Mouse (Mus musculus) limb, embryonic 10.5 days (tissue): ENCODE data around the gene Mpdz. TPM values are rescaled to one million over a fixed set of nuclear protein-coding genes. Genes with fewer than 3 reads are reported as not detected.

Source experiments
- DNase-seq: peaks from one replicate; pipeline ENCODE4 v3.0.0-alpha.2; 2017; ENCODE audit warnings: low spot score
- H3K27ac ChIP-seq: fragments of 300-500 bp; sonication (generic); 2 replicates; pipeline ENCODE4 v1.5.1; 2016; ENCODE audit warnings: mild to moderate bottlenecking
- H3K27me3 ChIP-seq: fragments of 300-500 bp; sonication (generic); 2 replicates; pipeline ENCODE4 v1.6.1; 2016; ENCODE audit warnings: low read depth, mild to moderate bottlenecking; ENCODE audit not compliant: poor library complexity, severe bottlenecking
- H3K36me3 ChIP-seq: fragments of 300-500 bp; sonication (generic); 2 replicates; pipeline ENCODE4 v1.6.1; 2016; ENCODE audit warnings: mild to moderate bottlenecking, moderate library complexity
- H3K4me1 ChIP-seq: fragments of 300-500 bp; sonication (generic); 2 replicates; pipeline ENCODE4 v1.6.1; 2016
- H3K4me3 ChIP-seq: fragments of 300-500 bp; sonication (generic); 2 replicates; pipeline ENCODE4 v1.5.1; 2016; ENCODE audit warnings: mild to moderate bottlenecking, moderate library complexity
- H3K9me3 ChIP-seq: fragments of 300-500 bp; sonication (generic); replicated peaks from 2 replicates; pipeline ENCODE4 v1.6.1; 2016; ENCODE audit warnings: mild to moderate bottlenecking
- WGBS: fragments of 180-500 bp; shearing (Covaris S2); methylation state at CpG from one replicate; pipeline ENCODE4 v1.1.7; 2016; 5-methylcytosine and 5-hydroxymethylcytosine counted together
- polyA plus RNA-seq: library from polyadenylated mRNA; unstranded; fragments of >200 nt; fragmentation: Nextera tagmentation; extraction: Ambion mirVana; gene quantifications from 2 replicates; pipeline ENCODE4 v1.2.1, GENCODE M21; 2016

Gene Mpdz
- polyA plus RNA-seq, 1 experiment from 2014 or later, result 44.5 TPM

GRCm38 (mm10) chr4:81433961-81434360 is 8.7 kb downstream of the Mpdz start:
- Histone ChIP-seq H3K27ac (no peak overlapping the region), H3K9me3 (no peaks in the 10 kb centered on the region), H3K36me3 (peaks cover 4% of the 10 kb centered on the region; the same call in 1 of the 2 replicates), H3K4me3 (no peak overlapping the region), H3K4me1 (no peaks in the 10 kb centered on the region), H3K27me3 (no peaks in the 10 kb centered on the region)
- WGBS, result 91% methylated on average over 3 of the region's 3 CpGs
- DNase-seq, result no peak

- Histone ChIP-seq H3K27me3 (no peaks in the 10 kb centered on the region), H3K27ac (no peak overlapping the region), H3K4me3 (no peak overlapping the region), H3K9me3 (no peaks in the 10 kb centered on the region), H3K36me3 (peaks cover 14% of the 10 kb centered on the region; the same call in 1 of the 2 replicates), H3K4me1 (no peaks in the 10 kb centered on the region)
- DNase-seq, result no peak
- 90% methylated on average over 4 of the region's 4 CpGs for WGBS
Measured at GRCm38 (mm10) chr4:81430826-81431225, 11.8 kb downstream of the Mpdz start.

DNA sequence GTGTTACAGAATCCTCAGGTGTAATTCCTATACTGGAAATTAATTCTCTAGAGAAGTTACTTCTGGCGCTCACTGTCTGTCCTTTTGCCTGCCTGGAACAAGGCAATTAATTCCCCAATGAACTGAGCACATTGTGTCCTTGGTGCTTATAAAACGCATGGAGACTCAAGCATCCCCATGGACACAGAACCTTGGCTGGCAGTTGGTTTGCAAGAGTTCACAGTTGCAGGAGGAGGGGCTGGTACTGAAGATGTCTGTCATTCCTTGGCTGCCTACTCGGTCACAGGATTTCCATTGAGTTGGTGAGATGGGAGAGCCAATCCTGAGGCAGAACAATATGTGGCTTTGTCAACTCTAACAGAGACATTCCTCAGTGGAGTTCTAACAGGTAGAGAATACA is 12.5 kb downstream of the Mpdz start:
- no peak overlapping the region for H3K27ac ChIP-seq
- no peak overlapping the region for H3K4me3 ChIP-seq
- no peaks in the 10 kb centered on the region for H3K27me3 ChIP-seq
- H3K36me3 ChIP-seq, result peaks cover 14% of the 10 kb centered on the region; the same call in 1 of the 2 replicates
- no peaks in the 10 kb centered on the region for H3K4me1 ChIP-seq
- WGBS, result 84% methylated on average over 3 of the region's 3 CpGs
- no peaks in the 10 kb centered on the region for H3K9me3 ChIP-seq
- DNase-seq, result no peak

- 85% methylated on average over 2 of the region's 2 CpGs for WGBS
- Histone ChIP-seq H3K27me3 (no peaks in the 10 kb centered on the region), H3K27ac (no peak overlapping the region)
Measured at GRCm38 (mm10) chr4:81429670-81430069, 12.9 kb downstream of the Mpdz start.

GRCm38 (mm10) chr4:81423556-81423955 is 19.1 kb downstream of the Mpdz start:
- Histone ChIP-seq H3K4me1 (no peaks in the 10 kb centered on the region), H3K27ac (no peak overlapping the region), H3K9me3 (no peaks in the 10 kb centered on the region), H3K4me3 (no peak overlapping the region), H3K27me3 (no peaks in the 10 kb centered on the region), H3K36me3 (peaks cover 14% of the 10 kb centered on the region)
- no peak for DNase-seq
- 85% methylated on average over 1 of the region's 1 CpGs for WGBS

More at GRCm38 (mm10) chr4:81429670-81430069, 12.9 kb downstream of the Mpdz start:
- no peak for DNase-seq
- no peaks in the 10 kb centered on the region for H3K4me1 ChIP-seq
- no peaks in the 10 kb centered on the region for H3K9me3 ChIP-seq
- H3K36me3 ChIP-seq, result peaks cover 14% of the 10 kb centered on the region; the same call in 1 of the 2 replicates
- H3K4me3 ChIP-seq, result no peak overlapping the region

DNA sequence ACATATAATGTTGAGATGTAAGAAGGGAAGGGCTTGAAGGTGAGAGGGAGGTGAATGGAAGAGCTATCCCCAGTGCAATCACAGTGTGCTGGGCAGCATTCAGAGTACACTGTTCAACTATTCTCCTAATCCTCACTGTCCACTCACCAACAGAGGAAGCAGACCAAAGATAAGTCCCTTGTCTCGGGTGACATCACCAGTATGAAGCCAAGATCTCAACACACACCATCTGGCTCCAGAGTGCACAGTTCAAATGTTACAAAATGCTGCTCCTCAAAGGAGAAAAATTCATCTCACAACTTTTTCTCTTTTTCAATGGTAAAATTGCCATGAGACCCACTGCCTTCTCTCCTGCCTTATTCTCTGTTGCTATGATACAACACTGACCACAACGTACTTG is 21.0 kb downstream of the Mpdz start:
- H3K36me3 ChIP-seq, result peaks cover 16% of the 10 kb centered on the region
- H3K27ac ChIP-seq, result no peak overlapping the region
- no peak for DNase-seq
- no peaks in the 10 kb centered on the region for H3K27me3 ChIP-seq
- 80% methylated on average over 2 of the region's 2 CpGs for WGBS
- H3K9me3 ChIP-seq, result no peaks in the 10 kb centered on the region
- H3K4me3 ChIP-seq, result no peak overlapping the region
- H3K4me1 ChIP-seq, result no peaks in the 10 kb centered on the region

DNA sequence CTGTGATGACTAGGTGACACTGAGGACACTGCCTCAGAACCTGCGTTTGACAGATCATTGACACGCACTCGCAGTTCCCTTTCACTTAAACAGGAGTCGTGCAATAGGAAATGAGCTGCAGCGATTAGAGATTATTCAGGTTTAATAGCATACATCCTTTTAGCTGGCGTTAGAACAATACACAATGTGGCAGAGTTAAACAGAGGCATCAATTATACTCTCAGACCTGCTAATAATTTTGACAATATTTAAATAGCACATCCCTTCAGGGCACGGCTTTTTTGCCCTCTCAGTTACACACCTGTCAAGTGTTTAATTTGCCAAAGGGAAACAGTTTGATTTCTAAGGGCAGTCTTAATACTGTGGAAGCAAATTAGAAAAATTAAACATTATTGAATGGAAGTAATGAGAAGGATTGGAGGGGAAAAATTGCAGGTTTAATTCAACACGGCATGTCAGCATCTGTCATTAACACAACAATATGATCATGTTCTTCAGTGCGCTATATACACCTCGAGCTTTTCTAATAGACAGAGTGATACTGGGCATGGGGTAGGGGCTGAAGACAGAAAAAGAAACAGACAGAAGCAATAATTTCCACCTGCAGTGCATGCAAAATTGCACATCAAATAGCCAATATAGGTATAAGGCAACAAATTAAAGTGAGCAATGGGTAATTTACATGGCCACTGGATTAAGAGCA is 27.1 kb downstream of the Mpdz start:
- Histone ChIP-seq H3K9me3 (no peaks in the 10 kb centered on the region), H3K27ac (no peak overlapping the region), H3K27me3 (no peaks in the 10 kb centered on the region), H3K4me1 (no peaks in the 10 kb centered on the region), H3K36me3 (peaks cover 20% of the 10 kb centered on the region), H3K4me3 (no peak overlapping the region)
- 93% methylated on average over 10 of the region's 10 CpGs for WGBS
- DNase-seq, result no peak

DNA sequence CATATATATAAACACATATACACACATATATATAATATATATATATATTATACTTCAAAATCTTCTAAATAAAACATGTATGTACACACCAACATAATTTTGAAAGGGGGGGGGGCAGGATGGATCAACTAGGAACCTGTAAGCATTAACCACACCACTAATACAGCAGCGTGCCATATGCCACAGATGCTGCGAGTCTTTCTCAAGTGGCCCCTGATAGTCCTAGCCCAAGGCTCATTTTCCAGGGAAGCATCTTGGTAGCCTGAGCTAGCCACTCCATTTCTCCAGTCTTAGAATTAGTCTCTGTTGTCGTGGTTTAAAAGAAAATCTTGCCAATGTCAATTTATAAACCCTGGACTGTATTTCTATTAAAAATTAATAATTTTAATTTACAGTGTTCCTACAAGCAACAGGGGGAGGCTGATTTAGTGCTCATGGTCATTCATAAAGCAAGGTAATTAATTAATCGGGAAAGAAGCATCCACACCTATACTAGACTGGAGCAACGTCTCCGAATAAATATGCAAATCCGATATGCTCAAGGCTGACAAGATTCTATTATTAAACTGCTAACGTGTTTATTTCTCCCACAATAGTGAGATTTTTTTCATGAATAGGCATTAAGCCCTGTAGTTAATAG is 27.8 kb downstream of the Mpdz start:
- WGBS, result 92% methylated on average over 8 of the region's 8 CpGs
- no peaks in the 10 kb centered on the region for H3K27me3 ChIP-seq
- no peak overlapping the region for H3K4me3 ChIP-seq
- H3K36me3 ChIP-seq, result peaks cover 17% of the 10 kb centered on the region; the same call in 1 of the 2 replicates
- H3K9me3 ChIP-seq, result no peaks in the 10 kb centered on the region
- no peak for DNase-seq
- no peak overlapping the region for H3K27ac ChIP-seq
- H3K4me1 ChIP-seq, result no peaks in the 10 kb centered on the region

GRCm38 (mm10) chr4:81396883-81397282 is 45.7 kb downstream of the Mpdz start:
- Histone ChIP-seq H3K4me1 (no peaks in the 10 kb centered on the region), H3K9me3 (no peaks in the 10 kb centered on the region), H3K27ac (no peak overlapping the region), H3K27me3 (no peaks in the 10 kb centered on the region), H3K4me3 (no peak overlapping the region), H3K36me3 (peaks cover 14% of the 10 kb centered on the region)
- WGBS, result 88% methylated on average over 6 of the region's 6 CpGs
- DNase-seq, result no peak

GRCm38 (mm10) chr4:81392869-81393268 is 49.7 kb downstream of the Mpdz start:
- DNase-seq, result no peak
- no peak overlapping the region for H3K4me3 ChIP-seq
- no peak overlapping the region for H3K27ac ChIP-seq
- H3K9me3 ChIP-seq, result no peaks in the 10 kb centered on the region
- H3K4me1 ChIP-seq, result peaks cover 10% of the 10 kb centered on the region
- peaks cover 12% of the 10 kb centered on the region for H3K36me3 ChIP-seq
- H3K27me3 ChIP-seq, result no peaks in the 10 kb centered on the region
- WGBS, result 90% methylated on average over 3 of the region's 3 CpGs

DNA sequence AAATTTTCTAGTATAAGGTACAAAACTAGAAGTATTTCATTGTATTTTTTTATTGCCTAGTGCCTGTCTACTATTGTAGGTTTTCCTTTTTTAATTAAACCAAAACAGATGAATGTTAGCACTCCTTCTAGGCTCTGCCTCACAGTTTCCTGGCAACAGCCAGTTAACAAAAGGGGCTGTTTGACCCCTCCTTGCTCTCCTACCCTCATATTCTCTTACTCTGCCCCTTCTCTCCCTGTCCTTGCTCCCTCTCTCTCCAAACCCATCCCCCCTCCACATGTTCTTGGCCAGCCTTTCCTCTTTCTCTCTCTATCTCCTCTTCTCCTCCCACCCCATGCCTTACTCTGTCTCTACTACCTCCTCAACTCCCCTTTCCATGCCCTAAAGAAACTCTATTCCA is 53.4 kb downstream of the Mpdz start:
- DNase-seq, result no peak
- Histone ChIP-seq H3K27me3 (no peaks in the 10 kb centered on the region), H3K4me3 (no peak overlapping the region), H3K36me3 (peaks cover 15% of the 10 kb centered on the region), H3K4me1 (peaks cover 10% of the 10 kb centered on the region), H3K27ac (peak overlapping the region; percentile 42; the same call in 1 of the 2 replicates), H3K9me3 (no peaks in the 10 kb centered on the region)

GRCm38 (mm10) chr4:81387644-81388043 is 55.0 kb downstream of the Mpdz start:
- no peak overlapping the region for H3K4me3 ChIP-seq
- H3K4me1 ChIP-seq, result peaks cover 10% of the 10 kb centered on the region
- no peaks in the 10 kb centered on the region for H3K9me3 ChIP-seq
- no peaks in the 10 kb centered on the region for H3K27me3 ChIP-seq
- peaks cover 31% of the 10 kb centered on the region for H3K36me3 ChIP-seq
- WGBS, result 93% methylated on average over 2 of the region's 2 CpGs
- H3K27ac ChIP-seq, result no peak overlapping the region
- no peak for DNase-seq

GRCm38 (mm10) chr4:81372355-81372754 is 70.3 kb downstream of the Mpdz start:
- no peaks in the 10 kb centered on the region for H3K9me3 ChIP-seq
- H3K4me1 ChIP-seq, result no peaks in the 10 kb centered on the region

More at GRCm38 (mm10) chr4:81372355-81372754, 70.3 kb downstream of the Mpdz start:
- no peak overlapping the region for H3K27ac ChIP-seq
- H3K4me3 ChIP-seq, result no peak overlapping the region
- H3K27me3 ChIP-seq, result no peaks in the 10 kb centered on the region
- peaks cover 46% of the 10 kb centered on the region for H3K36me3 ChIP-seq
- DNase-seq, result no peak
- WGBS, result 92% methylated on average over 4 of the region's 4 CpGs
